Mouse (Mus musculus) limb, embryonic 10.5 days (tissue): ENCODE data around the gene Sorl1. TPM values are rescaled to one million over a fixed set of nuclear protein-coding genes. Genes with fewer than 3 reads are reported as not detected.

ENCODE experiments used
- DNase-seq: peaks from one replicate; pipeline ENCODE4 v3.0.0-alpha.2; 2017; ENCODE audit warnings: low spot score
- H3K27ac ChIP-seq: fragments of 300-500 bp; sonication (generic); 2 replicates; pipeline ENCODE4 v1.5.1; 2016; ENCODE audit warnings: mild to moderate bottlenecking
- H3K27me3 ChIP-seq: fragments of 300-500 bp; sonication (generic); 2 replicates; pipeline ENCODE4 v1.6.1; 2016; ENCODE audit warnings: low read depth, mild to moderate bottlenecking; ENCODE audit not compliant: poor library complexity, severe bottlenecking
- H3K36me3 ChIP-seq: fragments of 300-500 bp; sonication (generic); 2 replicates; pipeline ENCODE4 v1.6.1; 2016; ENCODE audit warnings: mild to moderate bottlenecking, moderate library complexity
- H3K4me1 ChIP-seq: fragments of 300-500 bp; sonication (generic); 2 replicates; pipeline ENCODE4 v1.6.1; 2016
- H3K4me3 ChIP-seq: fragments of 300-500 bp; sonication (generic); 2 replicates; pipeline ENCODE4 v1.5.1; 2016; ENCODE audit warnings: mild to moderate bottlenecking, moderate library complexity
- H3K9me3 ChIP-seq: fragments of 300-500 bp; sonication (generic); replicated peaks from 2 replicates; pipeline ENCODE4 v1.6.1; 2016; ENCODE audit warnings: mild to moderate bottlenecking
- WGBS: fragments of 180-500 bp; shearing (Covaris S2); methylation state at CpG from one replicate; pipeline ENCODE4 v1.1.7; 2016; 5-methylcytosine and 5-hydroxymethylcytosine counted together
- polyA plus RNA-seq: library from polyadenylated mRNA; unstranded; fragments of >200 nt; fragmentation: Nextera tagmentation; extraction: Ambion mirVana; gene quantifications from 2 replicates; pipeline ENCODE4 v1.2.1, GENCODE M21; 2016

The Sorl1 gene
- polyA plus RNA-seq, 1 experiment from 2014 or later = 6.6 TPM

GRCm38 (mm10) chr9:42146463-42146862 is 22.4 kb upstream of the Sorl1 start:
- Histone ChIP-seq H3K27me3 (no peaks in the 10 kb centered on the region), H3K4me3 (no peak overlapping the region), H3K9me3 (no peaks in the 10 kb centered on the region), H3K27ac (no peak overlapping the region), H3K4me1 (no peaks in the 10 kb centered on the region), H3K36me3 (no peaks in the 10 kb centered on the region)
- DNase-seq = no peak
- WGBS = 92% methylated on average over 2 of the region's 2 CpGs

GRCm38 (mm10) chr9:42141549-42142210 is 17.6 kb upstream of the Sorl1 start:
- no peaks in the 10 kb centered on the region for H3K36me3 ChIP-seq
- no peaks in the 10 kb centered on the region for H3K27me3 ChIP-seq
- no peak overlapping the region for H3K4me3 ChIP-seq
- DNase-seq = no peak
- no peaks in the 10 kb centered on the region for H3K4me1 ChIP-seq
- H3K27ac ChIP-seq = no peak overlapping the region
- 86% methylated on average over 6 of the region's 6 CpGs for WGBS
- no peaks in the 10 kb centered on the region for H3K9me3 ChIP-seq

- DNase-seq = no peak
- H3K9me3 ChIP-seq = no peaks in the 10 kb centered on the region
- WGBS = 91% methylated on average over 4 of the region's 4 CpGs
- H3K4me3 ChIP-seq = no peak overlapping the region
- H3K4me1 ChIP-seq = no peaks in the 10 kb centered on the region
- H3K27ac ChIP-seq = no peak overlapping the region
- no peaks in the 10 kb centered on the region for H3K27me3 ChIP-seq
- no peaks in the 10 kb centered on the region for H3K36me3 ChIP-seq
These were observed 14.3 kb upstream of the Sorl1 start for GRCm38 (mm10) chr9:42138248-42138858.

GRCm38 (mm10) chr9:42137578-42137977 is 13.5 kb upstream of the Sorl1 start:
- no peak for DNase-seq
- Histone ChIP-seq H3K27me3 (no peaks in the 10 kb centered on the region), H3K36me3 (no peaks in the 10 kb centered on the region), H3K4me1 (no peaks in the 10 kb centered on the region), H3K4me3 (no peak overlapping the region), H3K9me3 (no peaks in the 10 kb centered on the region), H3K27ac (no peak overlapping the region)
- 80% methylated on average over 5 of the region's 5 CpGs for WGBS

- Histone ChIP-seq H3K4me3 (no peak overlapping the region), H3K36me3 (no peaks in the 10 kb centered on the region), H3K27me3 (no peaks in the 10 kb centered on the region; the same call in 1 of the 2 replicates), H3K27ac (no peak overlapping the region), H3K4me1 (no peaks in the 10 kb centered on the region), H3K9me3 (no peaks in the 10 kb centered on the region)
- DNase-seq = no peak
- WGBS = 86% methylated on average over 13 of the region's 13 CpGs
These were observed 7.0 kb upstream of the Sorl1 start for GRCm38 (mm10) chr9:42130793-42131760.

- H3K9me3 ChIP-seq = no peaks in the 10 kb centered on the region
- 87% methylated on average over 5 of the region's 5 CpGs for WGBS
- peaks cover 15% of the 10 kb centered on the region for H3K4me1 ChIP-seq
- H3K27ac ChIP-seq = no peak overlapping the region
- H3K36me3 ChIP-seq = no peaks in the 10 kb centered on the region
- DNase-seq = no peak
- no peak overlapping the region for H3K4me3 ChIP-seq
- peaks cover 30% of the 10 kb centered on the region for H3K27me3 ChIP-seq
These were observed 3.9 kb upstream of the Sorl1 start for GRCm38 (mm10) chr9:42127983-42128382.

GRCm38 (mm10) chr9:42125262-42125982 is 1.3 kb upstream of the Sorl1 start:
- no peak for DNase-seq
- Histone ChIP-seq H3K27ac (no peak overlapping the region), H3K36me3 (no peaks in the 10 kb centered on the region), H3K9me3 (no peaks in the 10 kb centered on the region), H3K4me1 (peaks cover 26% of the 10 kb centered on the region), H3K4me3 (no peak overlapping the region), H3K27me3 (peaks cover 52% of the 10 kb centered on the region)
- WGBS = 88% methylated on average over 9 of the region's 9 CpGs

GRCm38 (mm10) chr9:42123204-42123603 is 893 bp downstream of the Sorl1 start:
- H3K4me1 ChIP-seq = peaks cover 26% of the 10 kb centered on the region
- WGBS = 36% methylated on average over 11 of the region's 11 CpGs
- peaks cover 52% of the 10 kb centered on the region for H3K27me3 ChIP-seq
- no peaks in the 10 kb centered on the region for H3K36me3 ChIP-seq
- DNase-seq = no peak
- H3K4me3 ChIP-seq = peak overlapping the region; percentile 78
- H3K9me3 ChIP-seq = no peaks in the 10 kb centered on the region
- H3K27ac ChIP-seq = peak overlapping the region; percentile 87

- H3K27ac ChIP-seq = no peak overlapping the region
- peaks cover 52% of the 10 kb centered on the region for H3K27me3 ChIP-seq
- no peak for DNase-seq
- 89% methylated on average over 6 of the region's 6 CpGs for WGBS
- H3K4me3 ChIP-seq = no peak overlapping the region
- peaks cover 31% of the 10 kb centered on the region for H3K4me1 ChIP-seq
- H3K36me3 ChIP-seq = no peaks in the 10 kb centered on the region
- no peaks in the 10 kb centered on the region for H3K9me3 ChIP-seq
These were observed 1.7 kb downstream of the Sorl1 start for GRCm38 (mm10) chr9:42122441-42122840.

GRCm38 (mm10) chr9:42121631-42122354 is 2.3 kb downstream of the Sorl1 start:
- H3K4me3 ChIP-seq = no peak overlapping the region
- WGBS = 80% methylated on average over 10 of the region's 10 CpGs
- H3K27ac ChIP-seq = no peak overlapping the region
- no peaks in the 10 kb centered on the region for H3K9me3 ChIP-seq
- no peak for DNase-seq
- H3K36me3 ChIP-seq = no peaks in the 10 kb centered on the region
- peaks cover 52% of the 10 kb centered on the region for H3K27me3 ChIP-seq
- peaks cover 34% of the 10 kb centered on the region for H3K4me1 ChIP-seq

- H3K9me3 ChIP-seq = no peaks in the 10 kb centered on the region
- peaks cover 33% of the 10 kb centered on the region for H3K4me1 ChIP-seq
- no peaks in the 10 kb centered on the region for H3K36me3 ChIP-seq
- H3K27me3 ChIP-seq = peaks cover 7% of the 10 kb centered on the region
- DNase-seq = peak; percentile 54
- peak overlapping the region; percentile 78 for H3K27ac ChIP-seq
- H3K4me3 ChIP-seq = no peak overlapping the region
- WGBS = 50% methylated on average over 10 of the region's 10 CpGs
These were observed 7.6 kb downstream of the Sorl1 start for GRCm38 (mm10) chr9:42116418-42117056.
